Mouse (Mus musculus) heart, embryonic 11.5 days (tissue): ENCODE data around the gene Kif11. TPM values are rescaled to one million over a fixed set of nuclear protein-coding genes. Genes with fewer than 3 reads are reported as not detected.

Source experiments
- ATAC-seq: fragments of 200-750 bp; cut with Nextera tagmentation; replicated peaks from 2 replicates; pipeline ENCODE4 v1.8.0; 2017; ENCODE audit warnings: moderate library complexity; ENCODE audit not compliant: insufficient number of reproducible peaks, low FRiP score, low TSS enrichment
- H3K27ac ChIP-seq: fragments of 300-500 bp; sonication (generic); 2 replicates; pipeline ENCODE4 v1.5.1; 2014; ENCODE audit warnings: mild to moderate bottlenecking, low read depth, low read length
- H3K27me3 ChIP-seq: fragments of 300-500 bp; sonication (generic); 2 replicates; pipeline ENCODE4 v1.6.1; 2014; ENCODE audit warnings: mild to moderate bottlenecking, low read length, mixed read lengths; ENCODE audit not compliant: control insufficient read depth, insufficient read depth
- H3K36me3 ChIP-seq: fragments of 300-500 bp; sonication (generic); 2 replicates; pipeline ENCODE4 v1.6.1; 2014; ENCODE audit warnings: mild to moderate bottlenecking, low read length, moderate library complexity, mixed read lengths; ENCODE audit not compliant: control insufficient read depth, insufficient read depth
- H3K4me1 ChIP-seq: fragments of 300-500 bp; sonication (generic); 2 replicates; pipeline ENCODE4 v1.6.1; 2014; ENCODE audit warnings: low read length; ENCODE audit not compliant: control insufficient read depth, insufficient read depth
- H3K4me2 ChIP-seq: fragments of 300-500 bp; sonication (generic); 2 replicates; pipeline ENCODE4 v1.6.1; 2014; ENCODE audit warnings: mild to moderate bottlenecking, moderate library complexity
- H3K4me3 ChIP-seq: fragments of 300-500 bp; sonication (generic); 2 replicates; pipeline ENCODE4 v1.5.1; 2014; ENCODE audit warnings: low read depth, low read length
- H3K9ac ChIP-seq: fragments of 300-500 bp; sonication (generic); 2 replicates; pipeline ENCODE4 v1.6.1; 2014; ENCODE audit warnings: mild to moderate bottlenecking, low read depth, low read length, moderate library complexity
- H3K9me3 ChIP-seq: fragments of 300-500 bp; sonication (generic); replicated peaks from 2 replicates; pipeline ENCODE4 v1.6.1; 2016; ENCODE audit warnings: low read length; ENCODE audit not compliant: control insufficient read depth
- WGBS: fragments of 180-500 bp; shearing (Covaris S2); extraction: QIAGEN DNeasy Blood & Tissue Kit; methylation state at CpG from one replicate; pipeline ENCODE4 v1.1.7; 2014; ENCODE audit not compliant: insufficient replicate concordance; 5-methylcytosine and 5-hydroxymethylcytosine counted together
- polyA plus RNA-seq: library from polyadenylated mRNA; unstranded; fragments of >200 nt; fragmentation: Nextera tagmentation; extraction: Ambion mirVana; gene quantifications from 2 replicates; pipeline ENCODE4 v1.2.1, GENCODE M21; 2014

Gene Kif11
- polyA plus RNA-seq, 1 experiment from 2014 or later = 54.1 TPM

DNA sequence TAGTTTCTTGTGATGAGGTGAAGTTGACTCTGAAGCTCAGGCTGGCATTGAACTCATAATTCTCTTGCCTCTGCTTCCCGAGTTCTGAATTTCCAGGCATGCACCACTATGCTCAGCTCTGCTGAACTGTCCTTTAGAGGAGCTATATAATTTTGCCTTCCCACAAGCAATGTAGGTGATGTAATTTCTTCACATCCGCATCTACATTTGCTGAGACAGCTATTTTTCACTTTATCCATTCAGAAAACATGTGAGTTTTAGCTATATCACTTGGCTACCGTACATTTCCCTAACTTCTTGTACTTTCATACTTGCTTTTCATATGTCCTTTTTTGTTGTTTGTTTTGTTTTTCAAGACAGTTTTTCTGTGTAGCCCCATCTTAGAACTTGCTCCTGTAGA is 20.1 kb downstream of the Kif11 start:
- no peaks in the 10 kb centered on the region for H3K9me3 ChIP-seq
- H3K27me3 ChIP-seq = no peaks in the 10 kb centered on the region
- 97% methylated on average over 3 of the region's 3 CpGs for WGBS
- ATAC-seq = no peak
- no peak overlapping the region for H3K4me3 ChIP-seq
- H3K4me1 ChIP-seq = no peaks in the 10 kb centered on the region
- peaks cover 30% of the 10 kb centered on the region for H3K36me3 ChIP-seq
- no peak overlapping the region for H3K4me2 ChIP-seq
- no peak overlapping the region for H3K9ac ChIP-seq
- no peak overlapping the region for H3K27ac ChIP-seq

DNA sequence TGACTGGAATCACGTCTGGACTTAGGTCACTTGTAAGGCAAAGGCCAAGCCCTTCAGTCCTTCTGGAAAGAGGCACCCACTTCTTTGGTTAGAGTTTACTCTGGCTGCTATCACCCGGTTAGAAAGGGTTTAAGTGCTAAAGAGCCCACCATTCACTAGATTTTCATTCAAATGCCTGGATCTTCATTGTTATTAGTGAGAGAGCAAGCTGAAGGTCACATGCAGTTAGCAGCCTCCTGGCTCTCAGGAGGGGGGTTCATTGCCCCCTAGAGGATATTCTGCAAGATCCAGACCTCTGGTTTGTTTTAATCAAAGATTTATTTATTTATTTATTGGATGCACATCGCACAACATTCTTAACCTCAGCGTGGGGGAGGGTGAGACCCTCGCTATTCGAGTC is 24.7 kb downstream of the Kif11 start:
- no peak overlapping the region for H3K4me3 ChIP-seq
- H3K9me3 ChIP-seq = no peaks in the 10 kb centered on the region
- H3K36me3 ChIP-seq = peaks cover 27% of the 10 kb centered on the region
- no peak for ATAC-seq
- no peak overlapping the region for H3K4me2 ChIP-seq
- H3K4me1 ChIP-seq = no peaks in the 10 kb centered on the region
- H3K27ac ChIP-seq = no peak overlapping the region
- H3K27me3 ChIP-seq = no peaks in the 10 kb centered on the region
- WGBS = 88% methylated on average over 6 of the region's 6 CpGs
- H3K9ac ChIP-seq = no peak overlapping the region

GRCm38 (mm10) chr19:37418294-37418693 is 42.1 kb downstream of the Kif11 start:
- 85% methylated on average over 4 of the region's 4 CpGs for WGBS
- no peak overlapping the region for H3K4me2 ChIP-seq
- no peaks in the 10 kb centered on the region for H3K4me1 ChIP-seq
- peaks cover 32% of the 10 kb centered on the region for H3K36me3 ChIP-seq
- H3K4me3 ChIP-seq = no peak overlapping the region
- H3K27ac ChIP-seq = no peak overlapping the region
- H3K27me3 ChIP-seq = no peaks in the 10 kb centered on the region
- no peak for ATAC-seq
- H3K9ac ChIP-seq = no peak overlapping the region
- no peaks in the 10 kb centered on the region for H3K9me3 ChIP-seq

- Histone ChIP-seq H3K27ac (no peak overlapping the region), H3K9me3 (no peaks in the 10 kb centered on the region), H3K4me1 (no peaks in the 10 kb centered on the region), H3K36me3 (peaks cover 29% of the 10 kb centered on the region), H3K4me2 (no peak overlapping the region), H3K9ac (no peak overlapping the region), H3K27me3 (no peaks in the 10 kb centered on the region), H3K4me3 (no peak overlapping the region)
- ATAC-seq = no peak
- WGBS = 48% methylated on average over 3 of the region's 3 CpGs
These were observed 43.4 kb downstream of the Kif11 start for GRCm38 (mm10) chr19:37419613-37420012.

DNA sequence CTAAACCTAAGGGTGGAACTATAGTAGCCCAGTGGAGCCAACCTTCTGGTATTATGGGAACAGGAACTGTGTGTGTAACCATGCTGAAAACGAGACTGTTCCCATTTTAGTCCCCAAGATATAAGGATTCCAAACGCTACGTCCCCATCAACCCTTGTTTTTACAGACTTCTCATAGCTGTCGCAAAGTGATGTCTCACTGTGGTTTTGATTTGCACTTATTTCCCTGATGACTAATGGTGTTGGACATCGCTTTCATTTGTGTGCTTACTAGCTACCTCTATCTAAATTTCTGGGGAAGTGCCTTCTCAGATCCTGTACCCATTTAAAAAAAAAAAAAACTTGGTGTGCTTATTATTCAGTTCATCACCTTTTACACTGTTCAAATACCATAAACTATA is 52.4 kb downstream of the Kif11 start:
- H3K4me1 ChIP-seq = no peaks in the 10 kb centered on the region
- H3K4me2 ChIP-seq = no peak overlapping the region
- no peak for ATAC-seq
- H3K27ac ChIP-seq = no peak overlapping the region
- WGBS = 77% methylated on average over 5 of the region's 5 CpGs
- peaks cover 31% of the 10 kb centered on the region for H3K27me3 ChIP-seq
- no peak overlapping the region for H3K4me3 ChIP-seq
- H3K9ac ChIP-seq = no peak overlapping the region
- no peaks in the 10 kb centered on the region for H3K9me3 ChIP-seq
- H3K36me3 ChIP-seq = no peaks in the 10 kb centered on the region

GRCm38 (mm10) chr19:37431139-37431756 is 55.0 kb downstream of the Kif11 start:
- no peaks in the 10 kb centered on the region; the same call in none of the 2 replicates for H3K4me1 ChIP-seq
- H3K4me3 ChIP-seq = no peak overlapping the region
- H3K27me3 ChIP-seq = peaks cover 58% of the 10 kb centered on the region
- H3K27ac ChIP-seq = no peak overlapping the region
- WGBS = 84% methylated on average over 11 of the region's 11 CpGs
- H3K4me2 ChIP-seq = no peak overlapping the region
- no peaks in the 10 kb centered on the region for H3K9me3 ChIP-seq
- H3K9ac ChIP-seq = no peak overlapping the region
- ATAC-seq = no peak
- no peaks in the 10 kb centered on the region for H3K36me3 ChIP-seq

- H3K4me1 ChIP-seq = no peaks in the 10 kb centered on the region; the same call in none of the 2 replicates
These were observed 56.8 kb downstream of the Kif11 start for GRCm38 (mm10) chr19:37432868-37433570.

GRCm38 (mm10) chr19:37433895-37434262 is 57.7 kb downstream of the Kif11 start:
- H3K9ac ChIP-seq = 0 out of 2 replicates have a peak overlapping the region, but pooled peaks have one; percentile 75

More at GRCm38 (mm10) chr19:37432868-37433570, 56.8 kb downstream of the Kif11 start:
- H3K27ac ChIP-seq = no peak overlapping the region
- no peak overlapping the region for H3K9ac ChIP-seq
- no peak overlapping the region; the same call in 1 of the 2 replicates for H3K4me3 ChIP-seq
- H3K4me2 ChIP-seq = peak overlapping the region; percentile 77
- 21% methylated on average over 16 of the region's 16 CpGs for WGBS
- ATAC-seq = no peak
- no peaks in the 10 kb centered on the region for H3K9me3 ChIP-seq
- peaks cover 73% of the 10 kb centered on the region for H3K27me3 ChIP-seq
- no peaks in the 10 kb centered on the region for H3K36me3 ChIP-seq

More at GRCm38 (mm10) chr19:37433895-37434262, 57.7 kb downstream of the Kif11 start:
- Histone ChIP-seq H3K36me3 (no peaks in the 10 kb centered on the region), H3K27ac (no peak overlapping the region), H3K9me3 (no peaks in the 10 kb centered on the region), H3K27me3 (peaks cover 73% of the 10 kb centered on the region), H3K4me3 (peak overlapping the region; percentile 60), H3K4me1 (no peaks in the 10 kb centered on the region; the same call in none of the 2 replicates), H3K4me2 (peak overlapping the region; percentile 77)
- 3% methylated on average over 14 of the region's 14 CpGs for WGBS
- no peak for ATAC-seq
